Mouse (Mus musculus) retina, postnatal 1 day (tissue): ENCODE data around the gene Smok3c.
"Not testable (repeated sequence)": the region's sequence is repeated elsewhere in the genome, so short reads cannot be mapped to it uniquely, and the experiment has no call there.

Experiments used
- DNase-seq: peaks from one replicate; pipeline ENCODE4 v3.0.0-alpha.2; 2012

Smok3c gene

DNA sequence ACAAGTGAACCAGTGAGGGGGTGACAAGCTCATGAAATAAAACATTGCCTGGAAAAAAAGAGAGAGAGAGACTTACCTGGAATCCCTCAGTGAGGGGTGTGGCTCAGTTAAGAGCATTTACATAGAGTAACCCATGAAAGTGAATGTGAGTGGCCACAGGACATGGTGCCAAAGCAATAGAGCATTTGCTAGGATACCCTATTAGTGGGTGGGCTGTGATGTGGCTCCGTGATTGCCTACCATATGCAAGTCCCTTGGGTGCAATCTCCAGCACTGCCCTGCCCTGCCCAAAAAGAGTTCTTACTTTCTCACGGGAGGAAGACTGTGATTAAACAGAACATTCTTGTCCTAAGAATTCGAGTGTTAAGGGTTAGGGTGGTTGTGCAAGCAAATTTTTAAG lies 54.1 kb downstream of the Smok3c start:
- DNase-seq: no peak

DNA sequence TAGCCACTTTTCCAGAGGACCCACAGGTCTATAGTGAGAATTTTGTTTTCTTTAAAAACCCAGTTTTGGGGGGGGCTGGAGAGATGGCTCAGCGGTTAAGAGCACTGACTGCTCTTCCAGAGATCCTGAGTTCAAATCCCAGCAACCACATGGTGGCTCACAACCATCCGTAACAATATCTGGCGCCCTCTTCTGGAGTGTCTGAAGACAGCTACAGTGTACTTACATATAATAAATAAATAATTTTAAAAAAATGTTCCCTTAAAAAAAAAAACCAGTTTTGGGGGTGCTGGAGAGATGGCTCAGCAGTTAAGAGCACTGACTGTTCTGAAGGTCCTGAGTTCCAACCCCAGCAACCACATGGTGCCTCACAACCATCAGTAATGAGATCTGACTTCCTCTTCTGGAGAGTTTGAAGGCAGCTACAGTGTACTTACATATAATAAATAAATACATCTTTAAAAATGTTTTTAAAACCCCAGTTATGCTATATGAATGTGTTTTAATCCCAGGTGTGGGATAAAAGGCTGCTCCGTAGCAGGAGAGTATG lies 56.9 kb downstream of the Smok3c start:
- not testable (repeated sequence) for DNase-seq
